Mouse (Mus musculus): ENCODE results near the gene Bcl2l13.

DNA sequence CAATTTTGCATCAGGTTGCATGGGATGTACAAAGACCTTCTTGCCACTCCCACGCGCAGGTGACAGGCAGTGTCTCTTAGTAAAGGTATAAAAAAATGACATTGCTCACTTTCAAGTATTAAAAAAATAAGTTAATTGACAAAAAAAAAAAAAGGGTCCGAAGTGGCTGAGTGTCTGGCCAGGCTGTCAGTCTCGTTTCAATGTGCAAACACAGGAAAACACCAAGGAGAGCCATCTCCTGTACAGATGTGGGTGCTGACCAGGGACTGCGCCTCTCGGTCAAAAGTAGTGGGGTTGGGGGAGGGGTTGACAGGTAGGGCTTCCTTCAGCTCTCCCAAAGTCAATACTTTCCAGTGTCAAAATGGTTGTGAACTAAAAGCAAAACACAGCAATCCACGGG is 97.7 kb downstream of the Bcl2l13 start:
- TF ChIP-seq CTCF (IDR thresholded peaks at IDR 0.05; ENCODE audit: low read depth, low read length) (no peak), POLR2A (IDR thresholded peaks at IDR 0.05; ENCODE audit: extremely low read depth, insufficient read depth, low read length) (no peak)
